Mouse (Mus musculus) embryonic fibroblast, embryonic 13.5 days (primary cell): ENCODE results near the gene Rgs17.

Source experiments
- CTCF ChIP-seq: IDR thresholded peaks from 2 replicates; pipeline ENCODE4 v1.5.1; 2011; ENCODE audit warnings: mild to moderate bottlenecking, control low read depth, low read length, moderate library complexity, borderline replicate concordance; ENCODE audit not compliant: insufficient read depth
- POLR2A ChIP-seq: IDR thresholded peaks from 2 replicates; pipeline ENCODE4 v1.6.1; 2011; ENCODE audit warnings: low read depth, mild to moderate bottlenecking, control low read depth, low read length, moderate library complexity

DNA sequence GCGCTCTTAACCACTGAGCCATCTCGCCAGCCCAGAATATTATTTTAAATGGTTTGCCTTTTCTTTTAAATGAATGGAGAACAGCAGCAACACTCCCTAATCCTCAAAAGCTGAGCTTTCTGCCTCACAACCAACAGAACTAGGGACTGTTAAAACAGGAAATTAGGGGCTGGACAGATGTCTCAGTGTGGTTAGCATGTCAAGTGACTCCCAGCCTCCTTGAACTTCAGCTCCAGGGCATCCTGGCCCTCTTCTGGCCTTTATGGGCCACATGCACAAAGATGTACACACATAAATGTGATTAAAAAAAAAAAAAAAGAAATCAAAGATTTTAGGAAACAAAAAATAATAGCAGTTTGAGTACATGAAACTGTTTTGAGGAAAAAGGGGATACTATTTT is 106.2 kb downstream of the Rgs17 start:
- TF ChIP-seq POLR2A, result no peak
- no peak for TF ChIP-seq CTCF
